Mouse (Mus musculus) right cerebral cortex, postnatal 36 days (tissue): ENCODE data around the gene Tmc4.
"Not testable (repeated sequence)": the region's sequence is repeated elsewhere in the genome, so short reads cannot be mapped to it uniquely, and the experiment has no call there.

Experiments used
- DNase-seq, 2 experiments: peaks; one replicate each; pipeline ENCODE4 v3.0.0; 2022; ENCODE audit warnings: low spot score in 2 of 2, mixed read lengths in 1 of 2

Tmc4 gene

GRCm38 (mm10) chr7:3677342-3677741 lies at the start of gene Tmc4:
Tmc4 (minus strand) TSS chr7:3677553.
- DNase-seq: no peak

GRCm38 (mm10) chr7:3725459-3725858 lies 48.1 kb upstream of the Tmc4 start:
- DNase-seq: not testable (repeated sequence)

- DNase-seq: not testable (repeated sequence)
Observed at GRCm38 (mm10) chr7:3720268-3720667, 42.9 kb upstream of the Tmc4 start, which contains the start of gene Pirb. Pirb (minus strand) TSS chr7:3720391.

GRCm38 (mm10) chr7:3715249-3715648 lies 37.9 kb upstream of the Tmc4 start:
- DNase-seq: no peak

- DNase-seq: no peak
Observed at GRCm38 (mm10) chr7:3712264-3712942, 35.0 kb upstream of the Tmc4 start.

- no peak for DNase-seq
Observed at GRCm38 (mm10) chr7:3709000-3709399, 31.6 kb upstream of the Tmc4 start.

GRCm38 (mm10) chr7:3708447-3708980 lies 31.2 kb upstream of the Tmc4 start:
- DNase-seq: not testable (repeated sequence)

- DNase-seq: no peak
Observed at GRCm38 (mm10) chr7:3707568-3708413, 30.4 kb upstream of the Tmc4 start.

GRCm38 (mm10) chr7:3707027-3707426 lies 29.7 kb upstream of the Tmc4 start:
- DNase-seq: no peak

GRCm38 (mm10) chr7:3706343-3706934 lies 29.1 kb upstream of the Tmc4 start:
- no peak for DNase-seq

- DNase-seq: no peak
Observed at GRCm38 (mm10) chr7:3705911-3706310, 28.6 kb upstream of the Tmc4 start.

- DNase-seq: not testable (repeated sequence)
Observed at GRCm38 (mm10) chr7:3705461-3705860, 28.1 kb upstream of the Tmc4 start.

GRCm38 (mm10) chr7:3704475-3704874 lies 27.1 kb upstream of the Tmc4 start:
- peak in 1 of 2 experiments; percentile 30 for DNase-seq

GRCm38 (mm10) chr7:3703879-3704441 lies 26.6 kb upstream of the Tmc4 start, which contains the start of gene Rps9:
Rps9 (plus strand) TSS chr7:3703993.
- DNase-seq: peak; percentile 95 to 97

GRCm38 (mm10) chr7:3703148-3703878 lies 26.0 kb upstream of the Tmc4 start:
- DNase-seq: no peak

GRCm38 (mm10) chr7:3698471-3698870 lies 21.1 kb upstream of the Tmc4 start:
- no peak for DNase-seq

GRCm38 (mm10) chr7:3694949-3695305 lies 17.6 kb upstream of the Tmc4 start:
- DNase-seq: not testable (repeated sequence)

- DNase-seq: peak in 1 of 2 experiments; percentile 41
Observed at GRCm38 (mm10) chr7:3694076-3694948, 17.0 kb upstream of the Tmc4 start.

GRCm38 (mm10) chr7:3693809-3694075 lies 16.4 kb upstream of the Tmc4 start:
- DNase-seq: no peak
